Mouse (Mus musculus) heart, postnatal 0 days (tissue): ENCODE data around the gene Spaca4.

Experiments used
- CTCF ChIP-seq: IDR thresholded peaks from 2 replicates; pipeline ENCODE4 v1.5.1; 2016; ENCODE audit warnings: antibody characterized with exemption, control low read depth, low read depth
- EP300 ChIP-seq: IDR thresholded peaks from 2 replicates; pipeline ENCODE4 v1.6.1; 2016; ENCODE audit warnings: antibody characterized with exemption, low read depth

- TF ChIP-seq CTCF (no peak), EP300 (no peak)
Observed at GRCm38 (mm10) chr7:45701607-45702006, 24.0 kb downstream of the Spaca4 start.
